Mouse (Mus musculus) bone marrow, adult 2 months (tissue): Measurements from ENCODE around the gene Rpl36a-ps1.

Source experiments
- CTCF ChIP-seq: fragments of 200-500 bp; IDR thresholded peaks from 2 replicates; pipeline ENCODE4 v1.5.1; 2011; ENCODE audit warnings: low read length, control low read depth; ENCODE audit not compliant: control insufficient read depth, insufficient read depth
- POLR2A ChIP-seq: fragments of 200-500 bp; IDR thresholded peaks from 2 replicates; pipeline ENCODE4 v1.6.1; 2011; ENCODE audit warnings: low read depth, mild to moderate bottlenecking, control low read depth, low read length, borderline replicate concordance; ENCODE audit not compliant: control insufficient read depth

DNA sequence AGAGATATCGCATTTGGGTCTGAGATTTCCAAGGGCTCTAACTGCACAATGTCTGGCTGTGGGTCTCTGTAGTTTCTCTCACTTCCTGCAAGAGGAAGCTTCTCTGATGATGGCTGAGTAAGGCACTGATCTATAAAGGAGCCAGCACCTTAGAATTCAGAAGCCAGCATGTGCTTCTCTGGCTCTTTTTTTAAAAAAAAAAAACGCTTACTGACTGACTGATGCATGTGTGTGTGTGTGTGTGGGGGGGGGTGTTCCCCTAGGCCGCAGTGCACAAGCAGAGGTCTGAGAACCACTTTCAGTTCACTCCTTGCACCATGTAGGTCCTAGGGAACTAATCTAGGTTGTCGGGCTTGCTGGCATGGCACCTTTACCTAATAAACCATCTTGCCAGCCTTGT is 47.3 kb upstream of the Rpl36a-ps1 start:
- TF ChIP-seq CTCF (no peak), POLR2A (no peak)
